Mouse (Mus musculus) liver, postnatal 0 days (tissue): ENCODE measurements at regions not wholly inside any gene's neighbourhood (a gene's known extent, or its start where the extent isn't known, plus 50 kb on each side); places are given as distances from the start of the nearest gene placed in this dataset.

Experiments used
- ATAC-seq: fragments of 200-750 bp; cut with Nextera tagmentation; 2 replicates; pipeline ENCODE4 v1.8.0; 2017; ENCODE audit warnings: mild to moderate bottlenecking, moderate library complexity
- DNase-seq: peaks from one replicate; pipeline ENCODE4 v3.0.0-alpha.2; 2016
- H3K27ac ChIP-seq: fragments of 300-500 bp; sonication (generic); 2 replicates; pipeline ENCODE4 v1.5.1; 2014; ENCODE audit warnings: antibody characterized with exemption, moderate library complexity, mild to moderate bottlenecking, low read depth
- H3K27me3 ChIP-seq: fragments of 300-500 bp; sonication (generic); 2 replicates; pipeline ENCODE4 v1.6.1; 2014; ENCODE audit warnings: low read length, control low read depth, mixed read lengths; ENCODE audit not compliant: insufficient read depth
- H3K36me3 ChIP-seq: fragments of 300-500 bp; sonication (generic); replicated peaks from 2 replicates; pipeline ENCODE4 v1.6.1; 2014; ENCODE audit warnings: mild to moderate bottlenecking, control low read depth, low read length, moderate library complexity, mixed read lengths; ENCODE audit not compliant: insufficient read depth
- H3K4me1 ChIP-seq: fragments of 300-500 bp; sonication (generic); 2 replicates; pipeline ENCODE4 v1.6.1; 2014; ENCODE audit warnings: antibody characterized with exemption, mild to moderate bottlenecking, control low read depth; ENCODE audit not compliant: insufficient read depth
- H3K4me2 ChIP-seq: fragments of 300-500 bp; sonication (generic); 2 replicates; pipeline ENCODE4 v1.6.1; 2014; ENCODE audit warnings: low read depth, mild to moderate bottlenecking, low read length, moderate library complexity, mixed read lengths
- H3K4me3 ChIP-seq: fragments of 300-500 bp; sonication (generic); 2 replicates; pipeline ENCODE4 v1.5.1; 2014; ENCODE audit warnings: low read depth, low read length
- H3K9ac ChIP-seq: fragments of 300-500 bp; sonication (generic); replicated peaks from 2 replicates; pipeline ENCODE4 v1.6.1; 2014; ENCODE audit warnings: mild to moderate bottlenecking, moderate library complexity
- H3K9me3 ChIP-seq: fragments of 300-500 bp; sonication (generic); 2 replicates; pipeline ENCODE4 v1.6.1; 2016; ENCODE audit warnings: mild to moderate bottlenecking, control low read depth, low read length, mixed read lengths
- CTCF ChIP-seq: sonication (generic); IDR thresholded peaks from 2 replicates; pipeline ENCODE4 v1.5.1; 2016; ENCODE audit warnings: antibody characterized with exemption, low read depth
- EP300 ChIP-seq: IDR thresholded peaks from 2 replicates; pipeline ENCODE4 v1.6.1; 2016; ENCODE audit warnings: antibody characterized with exemption, low read depth, mild to moderate bottlenecking
- WGBS: fragments of 180-500 bp; shearing (Covaris S2); extraction: QIAGEN DNeasy Blood & Tissue Kit; methylation state at CpG from one replicate; pipeline ENCODE4 v1.1.7; 2014; ENCODE audit not compliant: insufficient replicate concordance; 5-methylcytosine and 5-hydroxymethylcytosine counted together

- Histone ChIP-seq H3K27me3 (no peaks in the 10 kb centered on the region), H3K4me3 (no peak overlapping the region), H3K4me2 (no peak overlapping the region), H3K36me3 (no peaks in the 10 kb centered on the region), H3K9me3 (no peaks in the 10 kb centered on the region), H3K9ac (no peak overlapping the region), H3K4me1 (0 out of 2 replicates have a peak, but pooled peaks cover 2% of the 10 kb centered on the region), H3K27ac (no peak overlapping the region)
- no peak for DNase-seq
- TF ChIP-seq EP300 (no peak), CTCF (no peak)
- no peak for ATAC-seq
Measured at GRCm38 (mm10) chr5:111669139-111669538, 64.6 kb upstream of the Gm26897 start.

GRCm38 (mm10) chr5:111671762-111672161, 62.0 kb upstream of the Gm26897 start:
- no peaks in the 10 kb centered on the region for H3K36me3 ChIP-seq
- H3K4me1 ChIP-seq: peaks cover 9% of the 10 kb centered on the region
- TF ChIP-seq EP300 (no peak), CTCF (no peak)
- no peaks in the 10 kb centered on the region for H3K9me3 ChIP-seq
- H3K9ac ChIP-seq: no peak overlapping the region
- WGBS: 54% methylated on average over 6 of the region's 6 CpGs
- H3K27me3 ChIP-seq: no peaks in the 10 kb centered on the region
- no peak overlapping the region for H3K27ac ChIP-seq
- no peak overlapping the region for H3K4me3 ChIP-seq
- DNase-seq: no peak
- no peak for ATAC-seq
- no peak overlapping the region for H3K4me2 ChIP-seq

GRCm38 (mm10) chr5:111674976-111675672, 58.6 kb upstream of the Gm26897 start:
- ATAC-seq (peak; percentile 81), DNase-seq (peak; percentile 23)
- H3K9ac ChIP-seq: peak overlapping the region; percentile 34
- peaks cover 7% of the 10 kb centered on the region for H3K4me1 ChIP-seq
- TF ChIP-seq EP300 (no peak), CTCF (no peak)
- no peaks in the 10 kb centered on the region for H3K27me3 ChIP-seq
- H3K27ac ChIP-seq: peak overlapping the region; percentile 78
- no peaks in the 10 kb centered on the region for H3K9me3 ChIP-seq
- H3K36me3 ChIP-seq: no peaks in the 10 kb centered on the region
- 43% methylated on average over 6 of the region's 6 CpGs for WGBS
- no peak overlapping the region for H3K4me2 ChIP-seq
- H3K4me3 ChIP-seq: no peak overlapping the region

GRCm38 (mm10) chr5:111675673-111676261, 58.0 kb upstream of the Gm26897 start:
- Histone ChIP-seq H3K4me2 (no peak overlapping the region), H3K27ac (peak overlapping the region; percentile 78), H3K27me3 (no peaks in the 10 kb centered on the region), H3K36me3 (no peaks in the 10 kb centered on the region), H3K4me1 (peaks cover 7% of the 10 kb centered on the region), H3K9me3 (no peaks in the 10 kb centered on the region), H3K9ac (peak overlapping the region; percentile 34; the same call in 1 of the 2 replicates), H3K4me3 (no peak overlapping the region)
- TF ChIP-seq EP300 (no peak), CTCF (peak; percentile 40; the same call in 1 of the 2 replicates)
- peak; percentile 57 for DNase-seq
- 26% methylated on average over 8 of the region's 8 CpGs for WGBS
- peak; percentile 82 for ATAC-seq

- Histone ChIP-seq H3K27me3 (0 out of 2 replicates have a peak, but pooled peaks cover 3% of the 10 kb centered on the region), H3K4me1 (peaks cover 7% of the 10 kb centered on the region), H3K9me3 (no peaks in the 10 kb centered on the region), H3K9ac (no peak overlapping the region), H3K4me2 (no peak overlapping the region), H3K4me3 (no peak overlapping the region), H3K27ac (no peak overlapping the region), H3K36me3 (no peaks in the 10 kb centered on the region)
- TF ChIP-seq CTCF (no peak), EP300 (no peak)
- WGBS: 59% methylated on average over 6 of the region's 6 CpGs
- no peak for DNase-seq
- no peak for ATAC-seq
Measured at GRCm38 (mm10) chr5:111677847-111678311, 55.8 kb upstream of the Gm26897 start.

- H3K36me3 ChIP-seq: no peaks in the 10 kb centered on the region
- no peak overlapping the region for H3K27ac ChIP-seq
- 0 out of 2 replicates have a peak, but pooled peaks cover 3% of the 10 kb centered on the region for H3K27me3 ChIP-seq
- H3K9me3 ChIP-seq: no peaks in the 10 kb centered on the region
- WGBS: 41% methylated on average over 1 of the region's 1 CpGs
- TF ChIP-seq EP300 (no peak), CTCF (no peak)
- H3K4me3 ChIP-seq: no peak overlapping the region
- H3K4me2 ChIP-seq: no peak overlapping the region
- DNase-seq (no peak), ATAC-seq (no peak)
- no peak overlapping the region for H3K9ac ChIP-seq
- H3K4me1 ChIP-seq: peaks cover 7% of the 10 kb centered on the region
Measured at GRCm38 (mm10) chr5:111678496-111678895, 55.2 kb upstream of the Gm26897 start.
